Mouse (Mus musculus): Measurements from ENCODE around the gene Lpp. TPM values are rescaled to one million over a fixed set of nuclear protein-coding genes. Genes with fewer than 3 reads are reported as not detected.
A peak's percentile ranks its signal among the peaks of the same experiment; 100 is the strongest.

Lpp gene
- polyA plus RNA-seq, 1 experiment from 2014 or later, result 11.9 TPM

DNA sequence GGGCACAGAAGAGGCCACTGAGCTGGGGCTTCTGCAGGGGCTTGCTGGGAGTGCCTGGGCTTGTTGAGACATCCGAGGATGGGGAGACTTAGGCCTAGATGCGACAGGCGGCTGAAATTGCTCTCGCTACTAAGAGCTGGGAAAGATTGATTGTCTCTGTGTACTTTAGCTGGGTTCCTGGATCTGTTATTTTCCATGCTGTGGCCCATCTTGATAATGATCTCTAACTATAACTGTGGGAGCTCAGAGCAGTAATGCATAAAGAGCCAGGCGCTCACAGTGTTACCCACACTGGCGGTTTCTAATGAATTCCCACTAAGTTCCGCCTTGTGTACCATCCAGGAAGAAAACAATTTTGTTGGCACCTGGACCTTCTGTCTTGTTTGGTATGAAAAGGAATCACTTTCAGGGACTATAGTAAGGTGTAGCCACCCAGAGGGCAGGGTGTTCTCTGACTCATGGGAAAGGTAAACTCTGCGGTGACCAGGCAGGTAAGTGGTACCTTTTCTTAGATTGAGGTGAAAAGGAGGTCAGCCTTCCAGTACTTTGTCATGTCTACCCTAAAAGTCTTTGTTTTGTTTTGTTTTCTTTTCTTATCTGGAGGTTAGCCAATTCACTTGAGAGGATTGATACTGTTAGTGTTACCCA is 10.6 kb downstream of the Lpp start:
- H3K36me3 ChIP-seq, result peaks cover 4% of the 10 kb centered on the region; the same call in 1 of the 2 replicates
- no peak overlapping the region for H3K4me3 ChIP-seq
- ATAC-seq (ENCODE audit: low FRiP score), result no peak
- no peak overlapping the region for H3K9ac ChIP-seq
- H3K27ac ChIP-seq, result no peak overlapping the region
- no peak overlapping the region for H3K4me2 ChIP-seq
- H3K9me3 ChIP-seq, result peaks cover 12% of the 10 kb centered on the region; the same call in 1 of the 2 replicates
- no peaks in the 10 kb centered on the region for H3K4me1 ChIP-seq (replicated peaks)
- WGBS, result 88% methylated on average over 8 of the region's 8 CpGs
- no peaks in the 10 kb centered on the region for H3K27me3 ChIP-seq

DNA sequence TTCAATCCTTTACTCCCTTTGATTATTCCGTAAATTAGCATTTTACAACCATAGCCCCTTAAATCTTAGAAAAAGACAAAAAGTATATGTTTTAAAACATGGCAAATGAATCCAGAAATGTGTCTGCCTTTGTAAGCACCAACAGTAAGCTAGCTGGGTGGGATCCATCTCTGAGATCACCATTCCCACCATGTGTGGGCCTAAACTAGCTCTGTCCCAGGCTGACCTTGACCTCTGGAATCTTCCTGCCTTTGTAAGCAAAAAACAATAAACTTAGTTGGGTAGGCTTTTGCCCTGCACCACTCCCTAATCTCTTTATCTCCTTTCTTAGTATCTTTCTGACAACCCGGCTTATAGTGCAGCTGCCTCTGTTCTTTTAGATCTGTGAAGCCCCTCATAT is 13.2 kb downstream of the Lpp start:
- WGBS, result 98% methylated on average over 2 of the region's 2 CpGs
- Histone ChIP-seq H3K4me2 (no peak overlapping the region), H3K36me3 (peaks cover 4% of the 10 kb centered on the region; the same call in 1 of the 2 replicates), H3K9me3 (peaks cover 12% of the 10 kb centered on the region; the same call in 1 of the 2 replicates), H3K4me1 (replicated peaks) (no peaks in the 10 kb centered on the region), H3K9ac (no peak overlapping the region), H3K4me3 (no peak overlapping the region), H3K27me3 (no peaks in the 10 kb centered on the region), H3K27ac (no peak overlapping the region)
- no peak for ATAC-seq (ENCODE audit: low FRiP score)

- Histone ChIP-seq H3K4me1 (replicated peaks) (no peaks in the 10 kb centered on the region), H3K9ac (no peak overlapping the region), H3K4me3 (no peak overlapping the region), H3K36me3 (no peaks in the 10 kb centered on the region), H3K4me2 (no peak overlapping the region), H3K27me3 (no peaks in the 10 kb centered on the region), H3K9me3 (peaks cover 8% of the 10 kb centered on the region; the same call in 1 of the 2 replicates), H3K27ac (no peak overlapping the region)
- WGBS, result 91% methylated on average over 6 of the region's 6 CpGs
- no peak for ATAC-seq (ENCODE audit: low FRiP score)
Measured at GRCm38 (mm10) chr16:24411281-24411680, 18.0 kb downstream of the Lpp start.

DNA sequence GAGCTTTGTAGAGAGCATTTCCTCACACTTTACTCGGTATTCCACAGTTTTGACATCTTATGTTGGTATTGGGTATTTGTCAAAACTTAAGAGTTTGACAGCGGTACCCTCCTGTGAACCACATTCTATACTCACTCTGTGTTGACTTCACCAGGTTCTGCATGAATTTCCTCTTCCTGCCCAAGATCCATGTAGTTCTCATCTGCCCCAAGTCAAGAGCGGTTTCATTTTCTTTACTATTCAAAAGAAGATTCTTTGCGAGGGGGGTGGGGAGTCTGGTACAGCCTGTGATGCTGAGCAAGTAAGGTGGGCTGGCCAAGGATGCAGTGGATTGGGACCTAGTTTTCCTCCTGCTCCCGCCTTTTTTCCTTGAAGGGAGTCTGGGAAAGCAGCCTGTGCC is 18.9 kb downstream of the Lpp start:
- no peak overlapping the region for H3K9ac ChIP-seq
- no peaks in the 10 kb centered on the region for H3K9me3 ChIP-seq
- no peak overlapping the region for H3K4me2 ChIP-seq
- H3K36me3 ChIP-seq, result no peaks in the 10 kb centered on the region
- H3K27me3 ChIP-seq, result no peaks in the 10 kb centered on the region
- no peak for ATAC-seq (ENCODE audit: low FRiP score)
- H3K4me1 ChIP-seq (replicated peaks), result no peaks in the 10 kb centered on the region
- no peak overlapping the region for H3K27ac ChIP-seq
- 91% methylated on average over 5 of the region's 5 CpGs for WGBS
- no peak overlapping the region for H3K4me3 ChIP-seq

- no peak overlapping the region for H3K4me3 ChIP-seq
- H3K9ac ChIP-seq, result no peak overlapping the region
- H3K9me3 ChIP-seq, result no peaks in the 10 kb centered on the region
- H3K4me1 ChIP-seq (replicated peaks), result no peaks in the 10 kb centered on the region
- ATAC-seq (ENCODE audit: low FRiP score), result no peak
- H3K27ac ChIP-seq, result no peak overlapping the region
- no peak overlapping the region for H3K4me2 ChIP-seq
- WGBS, result 82% methylated on average over 4 of the region's 4 CpGs
- no peaks in the 10 kb centered on the region for H3K27me3 ChIP-seq
- H3K36me3 ChIP-seq, result no peaks in the 10 kb centered on the region
Measured at GRCm38 (mm10) chr16:24413059-24413458, 19.8 kb downstream of the Lpp start.

GRCm38 (mm10) chr16:24418022-24418421 is 24.7 kb downstream of the Lpp start:
- Histone ChIP-seq H3K36me3 (no peaks in the 10 kb centered on the region), H3K4me1 (replicated peaks) (peaks cover 11% of the 10 kb centered on the region), H3K27me3 (no peaks in the 10 kb centered on the region), H3K27ac (no peak overlapping the region), H3K9ac (no peak overlapping the region), H3K9me3 (no peaks in the 10 kb centered on the region), H3K4me2 (no peak overlapping the region), H3K4me3 (no peak overlapping the region)
- 72% methylated on average over 4 of the region's 4 CpGs for WGBS
- ATAC-seq (ENCODE audit: low FRiP score), result no peak

GRCm38 (mm10) chr16:24420603-24421120 is 27.4 kb downstream of the Lpp start:
- WGBS, result 75% methylated on average over 5 of the region's 5 CpGs
- H3K36me3 ChIP-seq, result no peaks in the 10 kb centered on the region
- no peaks in the 10 kb centered on the region for H3K27me3 ChIP-seq
- no peak overlapping the region for H3K27ac ChIP-seq
- H3K4me1 ChIP-seq (replicated peaks), result peaks cover 21% of the 10 kb centered on the region
- no peaks in the 10 kb centered on the region for H3K9me3 ChIP-seq
- no peak overlapping the region for H3K9ac ChIP-seq
- ATAC-seq (ENCODE audit: low FRiP score), result no peak
- no peak overlapping the region for H3K4me3 ChIP-seq
- H3K4me2 ChIP-seq, result no peak overlapping the region

DNA sequence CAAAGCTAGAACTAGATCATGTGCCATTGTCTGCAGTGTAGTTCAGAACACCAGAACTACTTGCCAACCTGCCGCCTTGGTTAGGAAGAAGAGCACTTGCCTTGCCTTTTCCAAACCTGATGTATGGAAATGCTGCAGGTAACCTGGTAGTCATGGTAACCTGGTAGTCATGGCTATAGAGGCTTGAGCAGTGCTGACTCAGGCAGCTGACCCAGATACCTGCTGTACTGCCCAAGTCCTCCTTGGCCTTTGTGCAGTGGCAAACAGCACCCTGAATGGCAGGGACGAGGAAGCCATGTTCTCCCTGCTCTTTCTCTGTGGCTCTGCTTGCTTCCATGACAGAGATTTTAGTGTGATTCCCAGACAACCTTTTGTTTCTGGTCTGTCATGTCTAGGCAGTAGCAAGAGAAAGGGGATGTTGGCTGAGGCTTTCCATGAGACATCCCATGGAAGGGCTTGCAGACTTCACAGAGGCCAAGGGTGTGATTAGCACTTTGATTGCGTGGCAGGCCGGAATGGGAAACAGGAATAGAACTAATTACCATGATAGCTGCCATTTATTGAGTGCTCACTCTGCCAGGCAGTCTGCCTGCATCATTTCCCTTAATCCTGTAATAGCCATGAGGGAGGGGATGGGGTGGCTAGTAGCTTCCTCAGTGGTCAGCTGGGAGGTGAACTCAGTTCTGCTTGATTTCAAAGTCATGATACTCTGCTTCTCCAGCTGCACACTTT is 28.5 kb downstream of the Lpp start:
- no peak overlapping the region for H3K9ac ChIP-seq
- peak overlapping the region; percentile 35; the same call in 1 of the 2 replicates for H3K27ac ChIP-seq
- peaks cover 21% of the 10 kb centered on the region for H3K4me1 ChIP-seq (replicated peaks)
- no peaks in the 10 kb centered on the region for H3K9me3 ChIP-seq
- no peak overlapping the region for H3K4me2 ChIP-seq
- no peaks in the 10 kb centered on the region for H3K36me3 ChIP-seq
- WGBS, result 66% methylated on average over 4 of the region's 4 CpGs
- no peak overlapping the region for H3K4me3 ChIP-seq
- no peak for ATAC-seq (ENCODE audit: low FRiP score)
- no peaks in the 10 kb centered on the region for H3K27me3 ChIP-seq

- 28% methylated on average over 4 of the region's 4 CpGs for WGBS
- ATAC-seq (ENCODE audit: low FRiP score), result 0 out of 2 replicates have a peak, but pooled peaks have one; percentile 37
Measured at GRCm38 (mm10) chr16:24423196-24423595, 29.9 kb downstream of the Lpp start.

GRCm38 (mm10) chr16:24423751-24424150 is 30.4 kb downstream of the Lpp start:
- Histone ChIP-seq H3K27me3 (no peaks in the 10 kb centered on the region), H3K4me1 (replicated peaks) (peaks cover 22% of the 10 kb centered on the region), H3K27ac (no peak overlapping the region), H3K36me3 (no peaks in the 10 kb centered on the region), H3K4me2 (no peak overlapping the region), H3K4me3 (no peak overlapping the region), H3K9ac (no peak overlapping the region), H3K9me3 (no peaks in the 10 kb centered on the region)
- WGBS, result 78% methylated on average over 4 of the region's 4 CpGs
- ATAC-seq (ENCODE audit: low FRiP score), result no peak

More at GRCm38 (mm10) chr16:24423196-24423595, 29.9 kb downstream of the Lpp start:
- Histone ChIP-seq H3K36me3 (no peaks in the 10 kb centered on the region), H3K4me1 (replicated peaks) (peaks cover 21% of the 10 kb centered on the region), H3K4me3 (no peak overlapping the region), H3K9ac (no peak overlapping the region), H3K27me3 (no peaks in the 10 kb centered on the region), H3K9me3 (no peaks in the 10 kb centered on the region), H3K4me2 (no peak overlapping the region), H3K27ac (no peak overlapping the region)

DNA sequence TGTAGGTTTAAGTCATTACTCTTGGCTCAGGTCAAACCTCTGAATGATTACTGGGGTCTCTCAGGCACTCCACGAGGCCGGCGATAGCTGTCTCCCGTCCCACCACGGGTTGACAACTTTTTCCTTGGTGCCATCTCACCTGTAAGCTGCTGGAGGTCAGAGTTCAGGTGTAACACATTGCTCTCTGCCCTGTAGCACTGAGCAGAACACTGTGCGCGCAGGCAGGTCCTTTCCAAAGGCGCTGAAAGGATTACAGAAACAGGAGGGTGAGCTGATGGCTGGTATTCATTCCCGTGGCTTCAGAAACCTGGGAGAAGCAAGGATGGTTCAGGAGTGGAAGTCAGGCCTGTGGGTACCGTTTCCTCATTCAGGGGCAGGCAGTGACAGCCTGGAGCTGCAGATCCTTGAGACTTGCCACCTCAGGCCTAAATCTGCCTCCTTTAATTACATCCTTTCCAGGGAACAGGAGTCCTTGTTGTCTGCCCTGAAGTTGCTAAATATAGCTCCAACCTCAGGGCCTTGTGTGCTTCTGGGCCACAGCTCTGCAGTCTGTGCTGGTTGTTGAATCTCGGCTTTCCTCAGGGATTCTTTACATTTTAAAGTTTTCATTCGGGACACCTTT is 31.2 kb downstream of the Lpp start:
- H3K4me1 ChIP-seq (replicated peaks), result peaks cover 23% of the 10 kb centered on the region
- H3K4me3 ChIP-seq, result no peak overlapping the region
- no peaks in the 10 kb centered on the region for H3K36me3 ChIP-seq
- no peaks in the 10 kb centered on the region for H3K27me3 ChIP-seq
- no peak overlapping the region for H3K4me2 ChIP-seq
- no peaks in the 10 kb centered on the region for H3K9me3 ChIP-seq
- WGBS, result 84% methylated on average over 12 of the region's 12 CpGs
- H3K9ac ChIP-seq, result no peak overlapping the region
- ATAC-seq (ENCODE audit: low FRiP score), result no peak
- H3K27ac ChIP-seq, result 0 out of 2 replicates have a peak overlapping the region, but pooled peaks have one; percentile 6

GRCm38 (mm10) chr16:24425816-24426215 is 32.5 kb downstream of the Lpp start:
- H3K27ac ChIP-seq, result no peak overlapping the region
- H3K4me3 ChIP-seq, result no peak overlapping the region
- WGBS, result 80% methylated on average over 3 of the region's 3 CpGs
- H3K9ac ChIP-seq, result no peak overlapping the region
- ATAC-seq (ENCODE audit: low FRiP score), result no peak
- H3K36me3 ChIP-seq, result no peaks in the 10 kb centered on the region
- H3K9me3 ChIP-seq, result no peaks in the 10 kb centered on the region
- no peak overlapping the region for H3K4me2 ChIP-seq
- no peaks in the 10 kb centered on the region for H3K27me3 ChIP-seq
- peaks cover 23% of the 10 kb centered on the region for H3K4me1 ChIP-seq (replicated peaks)
